Comparison of ENCODE assay signal across 8 mouse cellular contexts in genomic region chr9:41375984-41376651, GRCm38 (mm10).
DNase-seq lines count a peak whose midpoint lies in the region; ATAC-seq and TF ChIP-seq lines count a peak whose summit lies in the region.

No protein-coding gene starts in this region.

- intact Hi-C loops in heart, postnatal 36 days (cut with DNase I) = loop anchor here (2.0 to 5.0 kb wide), 3 partner anchors 49 to 149 kb away; no protein-coding TSS in a partner anchor

- peak; percentile 69 for ATAC-seq in forebrain, postnatal 0 days
- ATAC-seq in midbrain, postnatal 0 days (ENCODE audit: low FRiP score) = peak; percentile 72
- ATAC-seq in megakaryocyte-erythroid progenitor cell, adult 5-6 weeks (replicated peaks; ENCODE audit: low FRiP score, low TSS enrichment, poor library complexity, severe bottlenecking) = no peak

- no peaks in the 10 kb centered on the region for H3K27me3 ChIP-seq in forebrain, postnatal 0 days (ENCODE audit: insufficient read depth, low read length)
- no peaks in the 10 kb centered on the region for H3K27me3 ChIP-seq in midbrain, postnatal 0 days (ENCODE audit: insufficient read depth, low read length)

- H3K27ac ChIP-seq in ES-E14 (ENCODE audit: insufficient read depth, low read depth, low read length, poor library complexity, severe bottlenecking) = no peak overlapping the region
- H3K27ac ChIP-seq in brown adipose tissue, adult 24 weeks (replicated peaks; ENCODE audit: low read depth, low read length) = peak overlapping the region; percentile 73
- peak overlapping the region; percentile 99 for H3K27ac ChIP-seq in forebrain, postnatal 0 days (ENCODE audit: low read depth, low read length)
- H3K27ac ChIP-seq in midbrain, postnatal 0 days (ENCODE audit: low read depth, low read length) = peak overlapping the region; percentile 99

- H3K9ac ChIP-seq in ES-E14 (ENCODE audit: insufficient read depth, low read depth, low read length, poor library complexity, severe bottlenecking) = 0 out of 2 replicates have a peak overlapping the region, but pooled peaks have one; percentile 2
- peak overlapping the region; percentile 92 for H3K9ac ChIP-seq in forebrain, postnatal 0 days
- peak overlapping the region; percentile 84 for H3K9ac ChIP-seq in midbrain, postnatal 0 days (replicated peaks; ENCODE audit: low read length, poor library complexity, severe bottlenecking)

- H3K9me3 ChIP-seq in ES-E14 (ENCODE audit: control insufficient read depth, insufficient read depth, low read depth, low read length) = no peaks in the 10 kb centered on the region
- H3K9me3 ChIP-seq in forebrain, postnatal 0 days (ENCODE audit: low read length) = no peaks in the 10 kb centered on the region
- no peaks in the 10 kb centered on the region for H3K9me3 ChIP-seq in midbrain, postnatal 0 days (ENCODE audit: low read length)

- in situ Hi-C loops in ES-E14 (cut with MboI; ENCODE audit: low sequenced_read_pairs in 2 of 2, unreplicated experiment in 2 of 2) = no loop called here

- H3K4me3 ChIP-seq in ES-E14 (ENCODE audit: insufficient read depth in 1 of 2, low read depth in 1 of 2, low read length in 2 of 2, poor library complexity in 1 of 2, severe bottlenecking in 1 of 2) = peak overlapping the region; percentile 29 to 31; a peak in 2 of 4 replicates
- peak overlapping the region; percentile 58 for H3K4me3 ChIP-seq in brown adipose tissue, adult 24 weeks (ENCODE audit: insufficient read depth, low read depth, low read length)
- H3K4me3 ChIP-seq in forebrain, postnatal 0 days (ENCODE audit: low read depth, low read length) = peak overlapping the region; percentile 45
- H3K4me3 ChIP-seq in midbrain, postnatal 0 days (ENCODE audit: low read depth, low read length) = peak overlapping the region; percentile 36

- peak; percentile 15 for DNase-seq in ES-E14 (ENCODE audit: low read depth, low spot score)
- peak; percentile 90 for DNase-seq in forebrain, postnatal 0 days
- peak; percentile 44 to 52 for DNase-seq in heart, postnatal 36 days
- peak; percentile 65 to 88 for DNase-seq in left cerebral cortex, adult 9 months (ENCODE audit: low spot score in 2 of 2)
- DNase-seq in midbrain, postnatal 0 days (ENCODE audit: low spot score) = peak; percentile 89
- no peak for DNase-seq in spleen, postnatal 36 days (ENCODE audit: low spot score in 2 of 2)

- no peaks in the 10 kb centered on the region for H3K36me3 ChIP-seq in ES-E14 (ENCODE audit: control insufficient read depth, insufficient read depth, low read length, poor library complexity, severe bottlenecking)
- H3K36me3 ChIP-seq in forebrain, postnatal 0 days (ENCODE audit: insufficient read depth) = no peaks in the 10 kb centered on the region
- H3K36me3 ChIP-seq in midbrain, postnatal 0 days (ENCODE audit: insufficient read depth, low read length) = no peaks in the 10 kb centered on the region

- H3K4me1 ChIP-seq in ES-E14 (ENCODE audit: control insufficient read depth in 2 of 2, insufficient read depth in 2 of 2, low read length in 2 of 2, poor library complexity in 1 of 2) = no peaks in the 10 kb centered on the region; a peak in 1 of 4 replicates
- peaks cover 9% of the 10 kb centered on the region; the same call in 1 of the 2 replicates for H3K4me1 ChIP-seq in brown adipose tissue, adult 24 weeks (ENCODE audit: control insufficient read depth, insufficient read depth, insufficient read length, low read length)
- H3K4me1 ChIP-seq in forebrain, postnatal 0 days (ENCODE audit: insufficient read depth) = peaks cover 29% of the 10 kb centered on the region
- peaks cover 22% of the 10 kb centered on the region; the same call in 1 of the 2 replicates for H3K4me1 ChIP-seq in midbrain, postnatal 0 days (ENCODE audit: insufficient read depth, low read length)

- no peak for TF ChIP-seq CTCF in forebrain, postnatal 0 days (IDR thresholded peaks at IDR 0.05; ENCODE audit: low read depth)
- no peak for TF ChIP-seq CTCF in midbrain, postnatal 0 days (IDR thresholded peaks at IDR 0.05)

- under 1% methylated on average over 24 of the region's 24 CpGs for WGBS in forebrain, postnatal 0 days
- under 1% methylated on average over 24 of the region's 24 CpGs for WGBS in midbrain, postnatal 0 days

- peak overlapping the region; percentile 70 for H3K4me2 ChIP-seq in forebrain, postnatal 0 days (ENCODE audit: low read depth)
- peak overlapping the region; percentile 74 for H3K4me2 ChIP-seq in midbrain, postnatal 0 days (ENCODE audit: low read depth, low read length, poor library complexity, severe bottlenecking)

TF ChIP-seq in ES-E14, 5 proteins besides CTCF, POLR2A, EP300 and RAD21:
- TF ChIP-seq MAFK (IDR thresholded peaks at IDR 0.05; ENCODE audit: insufficient read depth, low read depth, low read length) = no peak
- TF ChIP-seq HCFC1 (IDR thresholded peaks at IDR 0.05; ENCODE audit: borderline replicate concordance, insufficient read depth, low read length) = no peak
- no peak for TF ChIP-seq ZNF384 (IDR thresholded peaks at IDR 0.05; ENCODE audit: low read depth, low read length)
- no peak for TF ChIP-seq CHD2 (IDR thresholded peaks at IDR 0.05; ENCODE audit: low read depth, low read length)
- no peak for TF ChIP-seq ZC3H11A (IDR thresholded peaks at IDR 0.05; ENCODE audit: borderline replicate concordance, low read depth, low read length)

Comparison
In these comparisons a context has a peak if more than half of its experiments do, and no peak if none do; other contexts are left out.
1. DNase-seq: peak in ES-E14 (single experiment), forebrain, postnatal 0 days (single experiment), heart, postnatal 36 days (2 of 2), left cerebral cortex, adult 9 months (2 of 2) and midbrain, postnatal 0 days (single experiment); none in spleen, postnatal 36 days (0 of 2).
2. H3K9ac ChIP-seq: peak in every context shown above with its lines; median percentile 92 in forebrain, postnatal 0 days; 84 in midbrain, postnatal 0 days; 2 in ES-E14.
3. Peak in every context shown above with its lines, with median percentiles within 50 percentile points of each other: H3K4me3 ChIP-seq.